Mouse (Mus musculus) 3T3-L1 (cell line): Measurements from ENCODE around the gene Gm26920.

ENCODE experiments used
- DNase-seq: peaks from one replicate; pipeline ENCODE4 v3.0.0-alpha.2; 2015; ENCODE audit warnings: low read depth, low spot score

Gene Gm26920

GRCm38 (mm10) chr7:30060341-30060740, 29.9 kb downstream of the Gm26920 start:
- DNase-seq, result no peak

- DNase-seq, result peak; percentile 45
These were observed 36.6 kb downstream of the Gm26920 start for GRCm38 (mm10) chr7:30053591-30053990.

- DNase-seq, result peak; percentile 81
These were observed 39.2 kb downstream of the Gm26920 start, which contains the start of gene Zfp14 for GRCm38 (mm10) chr7:30050882-30051548. Gene Zfp14, minus strand, starts transcription at chr7:30051380.

- no peak for DNase-seq
These were observed 42.1 kb downstream of the Gm26920 start for GRCm38 (mm10) chr7:30048126-30048525.

- DNase-seq, result no peak
These were observed 45.9 kb downstream of the Gm26920 start for GRCm38 (mm10) chr7:30044354-30044753.

GRCm38 (mm10) chr7:30034331-30034730, 55.9 kb downstream of the Gm26920 start:
- DNase-seq, result no peak

GRCm38 (mm10) chr7:30031379-30031778, 58.8 kb downstream of the Gm26920 start:
- DNase-seq, result no peak

GRCm38 (mm10) chr7:30030677-30031076, 59.5 kb downstream of the Gm26920 start:
- no peak for DNase-seq

GRCm38 (mm10) chr7:30028572-30028971, 61.6 kb downstream of the Gm26920 start:
- DNase-seq, result no peak

GRCm38 (mm10) chr7:30027331-30027730, 62.9 kb downstream of the Gm26920 start:
- DNase-seq, result no peak

GRCm38 (mm10) chr7:30025358-30025757, 64.9 kb downstream of the Gm26920 start:
- no peak for DNase-seq

- DNase-seq, result no peak
These were observed 66.4 kb downstream of the Gm26920 start for GRCm38 (mm10) chr7:30023800-30024199.

- no peak for DNase-seq
These were observed 66.9 kb downstream of the Gm26920 start for GRCm38 (mm10) chr7:30023324-30023723.

GRCm38 (mm10) chr7:30019543-30019942, 70.7 kb downstream of the Gm26920 start:
- no peak for DNase-seq

GRCm38 (mm10) chr7:30017226-30017625, 73.0 kb downstream of the Gm26920 start:
- no peak for DNase-seq

- peak; percentile 78 for DNase-seq
These were observed 77.2 kb downstream of the Gm26920 start for GRCm38 (mm10) chr7:30012956-30013363.

GRCm38 (mm10) chr7:30010551-30011195, 79.5 kb downstream of the Gm26920 start:
- DNase-seq, result no peak

- peak; percentile 29 for DNase-seq
These were observed 80.7 kb downstream of the Gm26920 start for GRCm38 (mm10) chr7:30009321-30010085.

GRCm38 (mm10) chr7:30008020-30008690, 82.1 kb downstream of the Gm26920 start:
- peak; percentile 81 for DNase-seq

- no peak for DNase-seq
These were observed 82.6 kb downstream of the Gm26920 start for GRCm38 (mm10) chr7:30007601-30008000.
